Mouse (Mus musculus): Measurements from ENCODE around the gene Lama1. TPM values are rescaled to one million over a fixed set of nuclear protein-coding genes. Genes with fewer than 3 reads are reported as not detected.

Lama1 gene
- polyA plus RNA-seq, 1 experiment, result 20.2 TPM

- TF ChIP-seq CTCF (IDR thresholded peaks at IDR 0.05; ENCODE audit: low read depth, low read length) (no peak), EP300 (IDR thresholded peaks at IDR 0.05; ENCODE audit: insufficient read depth, low read depth, low read length) (no peak), POLR2A (IDR thresholded peaks at IDR 0.05; ENCODE audit: insufficient read depth, low read length) (no peak)
- Histone ChIP-seq H3K27ac (ENCODE audit: insufficient read depth, low read length) (no peak overlapping the region), H3K9ac (ENCODE audit: low read depth, poor library complexity, severe bottlenecking) (no peak overlapping the region), H3K4me3 (ENCODE audit: low read depth, low read length) (no peak overlapping the region), H3K36me3 (ENCODE audit: control insufficient read depth, insufficient read depth, low read length, poor library complexity, severe bottlenecking) (no peaks in the 10 kb centered on the region), H3K4me1 (ENCODE audit: control insufficient read depth, insufficient read depth, low read length) (no peaks in the 10 kb centered on the region), H3K9me3 (replicated peaks; ENCODE audit: control insufficient read depth, insufficient read depth, low read length, poor library complexity, severe bottlenecking) (no peaks in the 10 kb centered on the region), H3K27me3 (ENCODE audit: control insufficient read depth, insufficient read depth, low read length, poor library complexity, severe bottlenecking) (no peaks in the 10 kb centered on the region; the same call in 1 of the 2 replicates)
These were observed 10.8 kb downstream of the Lama1 start for GRCm38 (mm10) chr17:67707793-67708364.

GRCm38 (mm10) chr17:67710377-67710781, 13.3 kb downstream of the Lama1 start:
- Histone ChIP-seq H3K36me3 (ENCODE audit: control insufficient read depth, insufficient read depth, low read length, poor library complexity, severe bottlenecking) (no peaks in the 10 kb centered on the region), H3K27ac (ENCODE audit: insufficient read depth, low read length) (no peak overlapping the region), H3K4me3 (ENCODE audit: low read depth, low read length) (no peak overlapping the region), H3K4me1 (ENCODE audit: control insufficient read depth, insufficient read depth, low read length) (no peaks in the 10 kb centered on the region), H3K9ac (ENCODE audit: low read depth, poor library complexity, severe bottlenecking) (no peak overlapping the region), H3K27me3 (ENCODE audit: control insufficient read depth, insufficient read depth, low read length, poor library complexity, severe bottlenecking) (no peaks in the 10 kb centered on the region), H3K9me3 (replicated peaks; ENCODE audit: control insufficient read depth, insufficient read depth, low read length, poor library complexity, severe bottlenecking) (no peaks in the 10 kb centered on the region)
- TF ChIP-seq CTCF (IDR thresholded peaks at IDR 0.05; ENCODE audit: low read depth, low read length), result no peak
- TF ChIP-seq POLR2A (IDR thresholded peaks at IDR 0.05; ENCODE audit: insufficient read depth, low read length), result no peak
- no peak for TF ChIP-seq EP300 (IDR thresholded peaks at IDR 0.05; ENCODE audit: insufficient read depth, low read depth, low read length)

- Histone ChIP-seq H3K27me3 (ENCODE audit: control insufficient read depth, insufficient read depth, low read length, poor library complexity, severe bottlenecking) (no peaks in the 10 kb centered on the region), H3K36me3 (ENCODE audit: control insufficient read depth, insufficient read depth, low read length, poor library complexity, severe bottlenecking) (no peaks in the 10 kb centered on the region), H3K9me3 (replicated peaks; ENCODE audit: control insufficient read depth, insufficient read depth, low read length, poor library complexity, severe bottlenecking) (no peaks in the 10 kb centered on the region), H3K27ac (ENCODE audit: insufficient read depth, low read length) (no peak overlapping the region), H3K4me3 (ENCODE audit: low read depth, low read length) (no peak overlapping the region), H3K4me1 (ENCODE audit: control insufficient read depth, insufficient read depth, low read length) (no peaks in the 10 kb centered on the region), H3K9ac (ENCODE audit: low read depth, poor library complexity, severe bottlenecking) (no peak overlapping the region)
- TF ChIP-seq EP300 (IDR thresholded peaks at IDR 0.05; ENCODE audit: insufficient read depth, low read depth, low read length), result no peak
- TF ChIP-seq POLR2A (IDR thresholded peaks at IDR 0.05; ENCODE audit: insufficient read depth, low read length), result no peak
- TF ChIP-seq CTCF (IDR thresholded peaks at IDR 0.05; ENCODE audit: low read depth, low read length), result no peak
These were observed 14.3 kb downstream of the Lama1 start for GRCm38 (mm10) chr17:67711361-67711760.

- H3K9ac ChIP-seq (ENCODE audit: low read depth, poor library complexity, severe bottlenecking), result no peak overlapping the region
- H3K4me3 ChIP-seq (ENCODE audit: low read depth, low read length), result no peak overlapping the region
- H3K9me3 ChIP-seq (replicated peaks; ENCODE audit: control insufficient read depth, insufficient read depth, low read length, poor library complexity, severe bottlenecking), result no peaks in the 10 kb centered on the region
- no peak overlapping the region for H3K27ac ChIP-seq (ENCODE audit: insufficient read depth, low read length)
- H3K27me3 ChIP-seq (ENCODE audit: control insufficient read depth, insufficient read depth, low read length, poor library complexity, severe bottlenecking), result no peaks in the 10 kb centered on the region
- TF ChIP-seq EP300 (IDR thresholded peaks at IDR 0.05; ENCODE audit: insufficient read depth, low read depth, low read length) (no peak), POLR2A (IDR thresholded peaks at IDR 0.05; ENCODE audit: insufficient read depth, low read length) (no peak), CTCF (IDR thresholded peaks at IDR 0.05; ENCODE audit: low read depth, low read length) (peak; percentile 50)
- no peaks in the 10 kb centered on the region for H3K36me3 ChIP-seq (ENCODE audit: control insufficient read depth, insufficient read depth, low read length, poor library complexity, severe bottlenecking)
- H3K4me1 ChIP-seq (ENCODE audit: control insufficient read depth, insufficient read depth, low read length), result no peaks in the 10 kb centered on the region
These were observed 15.9 kb downstream of the Lama1 start for GRCm38 (mm10) chr17:67712929-67713328.

GRCm38 (mm10) chr17:67715466-67715865, 18.4 kb downstream of the Lama1 start:
- Histone ChIP-seq H3K9me3 (replicated peaks; ENCODE audit: control insufficient read depth, insufficient read depth, low read length, poor library complexity, severe bottlenecking) (no peaks in the 10 kb centered on the region), H3K27me3 (ENCODE audit: control insufficient read depth, insufficient read depth, low read length, poor library complexity, severe bottlenecking) (no peaks in the 10 kb centered on the region), H3K9ac (ENCODE audit: low read depth, poor library complexity, severe bottlenecking) (no peak overlapping the region), H3K4me1 (ENCODE audit: control insufficient read depth, insufficient read depth, low read length) (no peaks in the 10 kb centered on the region), H3K27ac (ENCODE audit: insufficient read depth, low read length) (no peak overlapping the region), H3K36me3 (ENCODE audit: control insufficient read depth, insufficient read depth, low read length, poor library complexity, severe bottlenecking) (no peaks in the 10 kb centered on the region), H3K4me3 (ENCODE audit: low read depth, low read length) (peak overlapping the region; percentile 20; the same call in 1 of the 2 replicates)
- no peak for TF ChIP-seq POLR2A (IDR thresholded peaks at IDR 0.05; ENCODE audit: insufficient read depth, low read length)
- TF ChIP-seq CTCF (IDR thresholded peaks at IDR 0.05; ENCODE audit: low read depth, low read length), result no peak
- no peak for TF ChIP-seq EP300 (IDR thresholded peaks at IDR 0.05; ENCODE audit: insufficient read depth, low read depth, low read length)

GRCm38 (mm10) chr17:67722055-67722454, 25.0 kb downstream of the Lama1 start:
- H3K27ac ChIP-seq (ENCODE audit: insufficient read depth, low read length), result no peak overlapping the region
- H3K27me3 ChIP-seq (ENCODE audit: control insufficient read depth, insufficient read depth, low read length, poor library complexity, severe bottlenecking), result no peaks in the 10 kb centered on the region
- TF ChIP-seq POLR2A (IDR thresholded peaks at IDR 0.05; ENCODE audit: insufficient read depth, low read length) (no peak), EP300 (IDR thresholded peaks at IDR 0.05; ENCODE audit: insufficient read depth, low read depth, low read length) (no peak), CTCF (IDR thresholded peaks at IDR 0.05; ENCODE audit: low read depth, low read length) (no peak)
- H3K4me1 ChIP-seq (ENCODE audit: control insufficient read depth, insufficient read depth, low read length), result peaks cover 2% of the 10 kb centered on the region
- no peaks in the 10 kb centered on the region for H3K36me3 ChIP-seq (ENCODE audit: control insufficient read depth, insufficient read depth, low read length, poor library complexity, severe bottlenecking)
- no peak overlapping the region for H3K9ac ChIP-seq (ENCODE audit: low read depth, poor library complexity, severe bottlenecking)
- H3K4me3 ChIP-seq (ENCODE audit: low read depth, low read length), result no peak overlapping the region
- H3K9me3 ChIP-seq (replicated peaks; ENCODE audit: control insufficient read depth, insufficient read depth, low read length, poor library complexity, severe bottlenecking), result no peaks in the 10 kb centered on the region
